Mouse (Mus musculus): ENCODE measurements at regions not wholly inside any gene's neighbourhood (a gene's known extent, or its start where the extent isn't known, plus 50 kb on each side); places are given as distances from the start of the nearest gene placed in this dataset.
"Not testable (repeated sequence)": the region's sequence is repeated elsewhere in the genome, so short reads cannot be mapped to it uniquely, and the experiment has no call there.

DNA sequence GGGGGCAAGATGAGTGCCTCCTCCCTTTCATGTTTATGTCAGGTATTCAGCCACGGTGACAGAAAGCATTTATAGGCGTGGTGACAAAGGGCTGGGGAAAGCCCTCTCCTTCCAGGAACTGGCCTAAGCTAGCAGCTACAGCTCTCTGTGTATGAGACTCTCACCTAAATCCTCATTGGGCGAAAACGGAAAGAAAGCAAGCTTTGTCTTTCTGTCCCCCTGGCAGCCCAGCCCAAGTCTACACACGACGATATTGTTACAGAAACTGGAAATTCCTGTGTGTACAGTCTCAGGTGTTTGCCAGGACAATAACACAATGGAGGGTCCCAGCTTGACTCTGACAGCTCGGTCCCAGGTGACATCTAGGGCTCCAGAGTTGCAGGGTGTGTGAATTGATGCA is 60.0 kb downstream of the Dact2 start:
- no peak overlapping the region for H3K9ac ChIP-seq (ENCODE audit: low read depth, low read length)
- ATAC-seq (replicated peaks; ENCODE audit: low FRiP score) (no peak), DNase-seq (ENCODE audit: low spot score) (no peak)
- H3K27me3 ChIP-seq (replicated peaks; ENCODE audit: control insufficient read depth, insufficient read depth, low read length) = no peaks in the 10 kb centered on the region; the same call in 1 of the 2 replicates
- H3K4me1 ChIP-seq (replicated peaks; ENCODE audit: control insufficient read depth, insufficient read depth, low read length) = no peaks in the 10 kb centered on the region
- H3K4me2 ChIP-seq = no peak overlapping the region
- no peak overlapping the region for H3K27ac ChIP-seq (ENCODE audit: low read depth, low read length)
- WGBS = 70% methylated on average over 7 of the region's 7 CpGs
- no peak overlapping the region for H3K4me3 ChIP-seq (ENCODE audit: low read depth, low read length)
- H3K36me3 ChIP-seq (ENCODE audit: control insufficient read depth, insufficient read depth, low read length) = no peaks in the 10 kb centered on the region
- no peaks in the 10 kb centered on the region for H3K9me3 ChIP-seq (ENCODE audit: control insufficient read depth, low read length)

DNA sequence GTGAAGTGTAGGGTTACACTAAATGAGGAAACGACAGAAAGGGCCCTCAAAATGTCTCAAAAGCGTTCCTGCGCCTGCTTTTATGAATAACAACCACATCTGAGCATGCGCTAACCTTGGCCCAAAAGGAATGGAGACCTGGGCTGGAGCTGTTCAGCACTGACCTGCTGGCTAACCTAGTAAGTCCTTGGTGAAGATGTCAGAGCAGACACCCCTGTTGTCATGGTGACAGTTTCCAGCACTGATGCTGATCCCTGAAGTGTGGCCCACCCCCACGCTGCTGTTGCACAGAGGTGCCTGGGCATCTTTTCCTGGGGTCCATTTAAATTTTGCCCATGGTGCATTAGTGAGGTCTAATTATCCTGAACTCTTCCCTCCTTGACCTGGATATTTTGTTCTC is 62.4 kb downstream of the Dact2 start:
- Histone ChIP-seq H3K27ac (ENCODE audit: low read depth, low read length) (no peak overlapping the region), H3K4me1 (replicated peaks; ENCODE audit: control insufficient read depth, insufficient read depth, low read length) (no peaks in the 10 kb centered on the region), H3K9me3 (ENCODE audit: control insufficient read depth, low read length) (no peaks in the 10 kb centered on the region), H3K4me2 (no peak overlapping the region), H3K36me3 (ENCODE audit: control insufficient read depth, insufficient read depth, low read length) (no peaks in the 10 kb centered on the region), H3K9ac (ENCODE audit: low read depth, low read length) (no peak overlapping the region), H3K4me3 (ENCODE audit: low read depth, low read length) (no peak overlapping the region), H3K27me3 (replicated peaks; ENCODE audit: control insufficient read depth, insufficient read depth, low read length) (no peaks in the 10 kb centered on the region)
- no peak for DNase-seq (ENCODE audit: low spot score)
- no peak for ATAC-seq (replicated peaks; ENCODE audit: low FRiP score)
- WGBS = 79% methylated on average over 5 of the region's 5 CpGs

DNA sequence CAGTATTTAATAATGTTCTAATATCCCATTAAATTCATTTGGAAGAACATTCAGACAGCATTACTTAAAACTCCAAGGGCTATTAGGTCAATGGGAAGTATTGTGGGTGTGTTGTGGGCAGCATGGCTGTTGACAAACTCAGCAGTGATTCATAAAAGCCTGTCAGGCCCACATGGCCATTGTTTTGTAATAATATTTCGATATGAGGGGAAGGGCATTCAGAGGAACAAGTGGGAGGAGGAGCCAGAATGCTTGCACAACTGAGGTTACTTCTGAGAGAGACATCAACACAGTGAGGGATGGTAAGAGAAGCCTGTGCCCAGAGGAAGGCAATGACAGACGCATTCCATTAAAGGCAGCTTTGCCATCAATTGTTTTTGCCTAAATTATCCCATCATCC is 63.8 kb downstream of the Dact2 start:
- Histone ChIP-seq H3K9ac (ENCODE audit: low read depth, low read length) (no peak overlapping the region), H3K36me3 (ENCODE audit: control insufficient read depth, insufficient read depth, low read length) (no peaks in the 10 kb centered on the region), H3K27ac (ENCODE audit: low read depth, low read length) (no peak overlapping the region), H3K4me1 (replicated peaks; ENCODE audit: control insufficient read depth, insufficient read depth, low read length) (no peaks in the 10 kb centered on the region), H3K27me3 (replicated peaks; ENCODE audit: control insufficient read depth, insufficient read depth, low read length) (no peaks in the 10 kb centered on the region), H3K4me2 (no peak overlapping the region), H3K9me3 (ENCODE audit: control insufficient read depth, low read length) (no peaks in the 10 kb centered on the region), H3K4me3 (ENCODE audit: low read depth, low read length) (no peak overlapping the region)
- ATAC-seq (replicated peaks; ENCODE audit: low FRiP score) (no peak), DNase-seq (ENCODE audit: low spot score) (no peak)
- 67% methylated on average over 2 of the region's 2 CpGs for WGBS

DNA sequence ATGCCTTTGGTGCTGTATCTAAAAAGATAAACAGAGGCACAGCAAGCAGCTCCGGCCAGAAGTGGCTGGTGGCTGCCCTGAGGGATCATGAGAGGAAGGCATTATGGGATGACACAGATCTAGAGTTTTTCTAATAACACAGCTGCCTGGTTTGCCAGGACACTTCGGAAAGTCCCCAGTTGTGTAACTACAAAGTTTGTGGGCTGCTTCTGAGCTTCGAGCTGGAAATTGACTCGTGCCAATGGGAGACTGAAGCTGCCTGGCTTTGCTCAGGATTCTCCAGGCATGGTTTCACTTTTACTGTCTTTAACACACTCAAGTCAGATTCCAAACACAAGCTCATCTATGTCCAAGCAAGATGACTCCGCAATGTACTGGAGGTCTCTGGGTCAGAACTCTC is 65.2 kb downstream of the Dact2 start:
- WGBS = 70% methylated on average over 5 of the region's 5 CpGs
- no peaks in the 10 kb centered on the region for H3K9me3 ChIP-seq (ENCODE audit: control insufficient read depth, low read length)
- H3K4me2 ChIP-seq = no peak overlapping the region
- H3K4me1 ChIP-seq (replicated peaks; ENCODE audit: control insufficient read depth, insufficient read depth, low read length) = no peaks in the 10 kb centered on the region
- H3K27me3 ChIP-seq (replicated peaks; ENCODE audit: control insufficient read depth, insufficient read depth, low read length) = no peaks in the 10 kb centered on the region
- H3K4me3 ChIP-seq (ENCODE audit: low read depth, low read length) = no peak overlapping the region
- H3K9ac ChIP-seq (ENCODE audit: low read depth, low read length) = no peak overlapping the region
- no peak for DNase-seq (ENCODE audit: low spot score)
- no peak for ATAC-seq (replicated peaks; ENCODE audit: low FRiP score)
- no peaks in the 10 kb centered on the region for H3K36me3 ChIP-seq (ENCODE audit: control insufficient read depth, insufficient read depth, low read length)
- no peak overlapping the region for H3K27ac ChIP-seq (ENCODE audit: low read depth, low read length)

DNA sequence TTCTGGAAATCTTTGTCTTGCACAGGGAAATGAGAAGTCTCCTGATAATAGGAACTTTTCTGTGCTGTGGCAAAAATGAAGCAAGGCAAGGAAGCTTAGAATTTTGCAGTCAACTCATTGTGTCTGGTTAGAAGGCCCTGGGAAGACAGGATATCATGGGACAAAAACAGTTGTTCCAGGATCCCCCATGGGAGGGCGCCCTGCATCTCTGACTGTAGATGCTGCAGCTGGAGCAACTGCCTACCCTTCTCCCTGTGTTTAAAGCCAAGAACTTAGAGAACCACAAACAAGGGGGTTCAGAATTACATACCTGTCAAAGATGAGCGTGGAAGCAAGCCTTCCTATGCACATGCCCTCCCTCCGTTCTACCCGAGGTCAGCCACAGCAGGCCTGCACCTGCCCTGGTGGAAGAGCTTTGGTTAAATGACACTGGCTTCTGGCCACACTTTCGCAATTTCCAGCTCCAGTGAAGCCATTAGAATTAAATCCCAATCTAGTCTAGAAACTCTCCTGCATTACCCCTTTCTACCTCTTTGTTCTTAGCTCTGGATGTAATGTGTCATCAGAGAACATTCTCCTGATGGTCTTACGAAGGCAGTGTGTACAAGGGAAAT is 67.3 kb downstream of the Dact2 start:
- H3K27me3 ChIP-seq (replicated peaks; ENCODE audit: control insufficient read depth, insufficient read depth, low read length) = no peaks in the 10 kb centered on the region

DNA sequence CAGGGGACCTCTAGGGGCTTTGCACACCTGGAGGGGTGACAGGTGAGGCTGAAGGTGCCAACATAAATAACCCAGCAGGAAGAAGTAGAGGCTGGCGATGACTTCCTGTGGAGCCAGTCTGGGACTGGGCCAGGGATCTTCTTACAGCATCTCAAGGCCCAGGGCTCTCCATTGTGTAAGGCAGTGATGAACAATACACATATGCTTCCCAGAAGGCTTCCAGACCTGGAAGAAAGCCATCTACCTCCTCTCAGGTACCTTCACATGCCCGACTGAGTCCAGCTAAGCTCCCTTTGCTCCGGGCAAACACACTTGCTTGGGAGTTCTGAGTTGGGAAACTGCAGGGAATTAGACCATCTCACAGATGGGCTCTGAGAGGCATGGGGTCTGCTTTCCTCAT is 69.5 kb downstream of the Dact2 start:
- WGBS = 80% methylated on average over 3 of the region's 3 CpGs
- ATAC-seq (replicated peaks; ENCODE audit: low FRiP score) = no peak

More for the DNA sequence above, 67.3 kb downstream of the Dact2 start:
- 60% methylated on average over 6 of the region's 6 CpGs for WGBS
- H3K4me3 ChIP-seq (ENCODE audit: low read depth, low read length) = no peak overlapping the region
- no peak overlapping the region for H3K4me2 ChIP-seq
- no peaks in the 10 kb centered on the region for H3K36me3 ChIP-seq (ENCODE audit: control insufficient read depth, insufficient read depth, low read length)
- H3K9me3 ChIP-seq (ENCODE audit: control insufficient read depth, low read length) = no peaks in the 10 kb centered on the region
- H3K4me1 ChIP-seq (replicated peaks; ENCODE audit: control insufficient read depth, insufficient read depth, low read length) = no peaks in the 10 kb centered on the region
- H3K9ac ChIP-seq (ENCODE audit: low read depth, low read length) = no peak overlapping the region
- no peak overlapping the region for H3K27ac ChIP-seq (ENCODE audit: low read depth, low read length)
- DNase-seq (ENCODE audit: low spot score) = peak; percentile 40
- ATAC-seq (replicated peaks; ENCODE audit: low FRiP score) = no peak

DNA sequence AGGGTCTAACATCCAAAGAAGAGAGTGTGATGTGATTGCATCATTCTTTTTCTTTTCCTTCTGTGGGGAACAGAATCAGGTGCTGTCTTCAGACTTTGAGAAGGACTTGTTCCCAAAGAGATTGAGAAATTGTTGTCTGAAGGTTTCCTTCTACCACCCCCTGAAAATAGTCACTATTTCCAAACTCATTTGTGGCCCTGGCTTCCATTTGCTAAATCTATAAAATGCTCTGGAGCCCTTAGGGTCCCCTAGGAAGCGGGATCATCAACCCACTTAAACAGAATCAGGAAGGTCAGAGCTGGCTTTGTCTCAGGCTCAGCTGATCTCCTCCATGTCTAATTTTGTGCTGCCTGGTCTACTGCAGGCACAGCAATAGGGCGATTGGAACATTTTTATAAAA is 70.1 kb downstream of the Dact2 start:
- Histone ChIP-seq H3K4me1 (replicated peaks; ENCODE audit: control insufficient read depth, insufficient read depth, low read length) (no peaks in the 10 kb centered on the region), H3K4me3 (ENCODE audit: low read depth, low read length) (no peak overlapping the region), H3K27ac (ENCODE audit: low read depth, low read length) (no peak overlapping the region), H3K27me3 (replicated peaks; ENCODE audit: control insufficient read depth, insufficient read depth, low read length) (no peaks in the 10 kb centered on the region), H3K36me3 (ENCODE audit: control insufficient read depth, insufficient read depth, low read length) (no peaks in the 10 kb centered on the region), H3K9me3 (ENCODE audit: control insufficient read depth, low read length) (no peaks in the 10 kb centered on the region), H3K9ac (ENCODE audit: low read depth, low read length) (no peak overlapping the region), H3K4me2 (no peak overlapping the region)
- 76% methylated on average over 2 of the region's 2 CpGs for WGBS
- no peak for ATAC-seq (replicated peaks; ENCODE audit: low FRiP score)
- no peak for DNase-seq (ENCODE audit: low spot score)

More for the DNA sequence above, 69.5 kb downstream of the Dact2 start:
- Histone ChIP-seq H3K4me2 (no peak overlapping the region), H3K36me3 (ENCODE audit: control insufficient read depth, insufficient read depth, low read length) (no peaks in the 10 kb centered on the region), H3K9me3 (ENCODE audit: control insufficient read depth, low read length) (no peaks in the 10 kb centered on the region), H3K4me3 (ENCODE audit: low read depth, low read length) (no peak overlapping the region), H3K27me3 (replicated peaks; ENCODE audit: control insufficient read depth, insufficient read depth, low read length) (no peaks in the 10 kb centered on the region), H3K9ac (ENCODE audit: low read depth, low read length) (no peak overlapping the region), H3K27ac (ENCODE audit: low read depth, low read length) (no peak overlapping the region), H3K4me1 (replicated peaks; ENCODE audit: control insufficient read depth, insufficient read depth, low read length) (no peaks in the 10 kb centered on the region)
- DNase-seq (ENCODE audit: low spot score) = no peak

DNA sequence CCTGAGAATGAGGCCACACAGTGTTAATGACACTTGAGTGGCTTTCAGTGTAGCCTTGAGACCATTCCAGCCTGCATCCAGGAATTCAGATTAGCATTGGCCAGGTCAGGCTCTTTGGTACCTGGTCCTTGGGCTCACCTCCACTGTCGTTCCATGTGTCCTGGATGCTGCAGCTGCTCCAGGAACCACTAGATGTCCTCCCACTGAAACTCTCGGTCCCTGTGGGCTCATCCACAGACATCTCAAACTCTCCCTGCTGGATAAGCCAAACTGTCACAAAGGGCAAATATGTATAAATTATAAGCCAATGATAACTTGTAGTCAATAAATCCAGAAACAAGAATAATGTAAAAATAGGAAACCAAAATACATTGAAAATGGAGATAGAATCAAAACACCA is 67.7 kb upstream of the Gm7358 start:
- H3K9me3 ChIP-seq (ENCODE audit: control insufficient read depth, low read length); ATAC-seq (replicated peaks; ENCODE audit: low FRiP score); H3K4me3 ChIP-seq (ENCODE audit: low read depth, low read length); H3K27ac ChIP-seq (ENCODE audit: low read depth, low read length); H3K36me3 ChIP-seq (ENCODE audit: control insufficient read depth, insufficient read depth, low read length); H3K4me1 ChIP-seq (replicated peaks; ENCODE audit: control insufficient read depth, insufficient read depth, low read length); H3K9ac ChIP-seq (ENCODE audit: low read depth, low read length); H3K4me2 ChIP-seq; H3K27me3 ChIP-seq (replicated peaks; ENCODE audit: control insufficient read depth, insufficient read depth, low read length); DNase-seq (ENCODE audit: low spot score): not testable (repeated sequence)
- WGBS = 17% methylated on average over 2 of the region's 2 CpGs

DNA sequence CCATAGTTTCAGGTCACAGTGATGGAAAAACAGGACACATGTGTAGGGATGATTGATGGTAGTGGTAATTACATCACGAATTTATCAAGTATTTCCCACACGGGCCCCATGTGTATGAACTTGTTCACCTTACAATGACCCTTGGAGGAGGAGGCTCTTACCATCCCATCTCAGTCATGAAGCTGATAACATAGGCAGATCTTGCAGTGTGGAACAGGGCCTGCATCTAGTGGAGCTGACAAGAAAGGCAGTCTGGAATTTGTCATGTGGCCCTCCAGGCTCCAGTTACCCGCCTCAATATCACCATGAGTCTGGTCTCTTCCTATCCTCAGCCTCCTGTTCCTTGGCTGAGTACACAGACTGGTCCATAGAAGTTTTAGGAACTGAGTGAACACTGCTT is 59.5 kb upstream of the Gm7358 start:
- no peak overlapping the region for H3K4me2 ChIP-seq
- no peak overlapping the region for H3K4me3 ChIP-seq (ENCODE audit: low read depth, low read length)
- no peaks in the 10 kb centered on the region for H3K27me3 ChIP-seq (replicated peaks; ENCODE audit: control insufficient read depth, insufficient read depth, low read length)
- DNase-seq (ENCODE audit: low spot score) (no peak), ATAC-seq (replicated peaks; ENCODE audit: low FRiP score) (no peak)
- no peak overlapping the region for H3K9ac ChIP-seq (ENCODE audit: low read depth, low read length)
- no peaks in the 10 kb centered on the region for H3K9me3 ChIP-seq (ENCODE audit: control insufficient read depth, low read length)
- H3K27ac ChIP-seq (ENCODE audit: low read depth, low read length) = no peak overlapping the region
- no peaks in the 10 kb centered on the region for H3K36me3 ChIP-seq (ENCODE audit: control insufficient read depth, insufficient read depth, low read length)
- H3K4me1 ChIP-seq (replicated peaks; ENCODE audit: control insufficient read depth, insufficient read depth, low read length) = no peaks in the 10 kb centered on the region
- 34% methylated on average over 3 of the region's 3 CpGs for WGBS
